Mouse (Mus musculus): ENCODE results near the gene Nkain2.

Nkain2 gene

DNA sequence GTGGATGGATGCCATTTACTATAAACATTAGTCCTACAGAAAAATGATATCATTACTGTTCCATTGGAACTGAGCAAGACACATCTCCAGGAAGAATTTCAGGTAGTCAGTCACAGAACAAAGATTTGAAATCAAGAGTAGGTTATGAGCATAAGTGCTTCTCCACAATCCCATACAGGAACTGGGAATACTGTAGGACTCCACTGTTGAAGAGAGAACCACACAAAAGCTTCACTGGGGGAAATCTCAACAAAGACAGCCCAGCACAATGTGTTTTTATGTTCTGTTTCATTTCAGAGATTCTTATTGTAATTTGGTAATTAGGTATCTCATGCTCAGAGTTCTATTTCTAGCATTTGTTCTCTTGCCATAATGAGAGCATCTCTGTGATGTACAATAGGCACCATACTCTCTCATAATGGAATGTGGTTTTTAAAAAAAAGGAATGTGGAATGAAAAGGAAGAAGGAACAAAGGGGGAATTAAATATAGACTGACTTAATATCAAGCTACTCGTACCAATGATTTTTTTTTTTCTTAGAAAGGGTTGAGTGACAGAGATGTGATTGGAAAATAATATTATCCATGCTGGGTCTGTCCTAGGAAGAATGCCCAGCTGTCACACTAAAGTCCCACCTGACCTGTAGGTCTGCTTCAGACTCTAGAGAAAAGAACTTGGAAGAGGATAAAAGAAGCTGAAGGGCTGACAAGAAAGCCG, 313.5 kb downstream of the Nkain2 start:
- DNase-seq = no peak

- DNase-seq = no peak
Measured at GRCm38 (mm10) chr10:32557673-32558072, 332.6 kb downstream of the Nkain2 start.

DNA sequence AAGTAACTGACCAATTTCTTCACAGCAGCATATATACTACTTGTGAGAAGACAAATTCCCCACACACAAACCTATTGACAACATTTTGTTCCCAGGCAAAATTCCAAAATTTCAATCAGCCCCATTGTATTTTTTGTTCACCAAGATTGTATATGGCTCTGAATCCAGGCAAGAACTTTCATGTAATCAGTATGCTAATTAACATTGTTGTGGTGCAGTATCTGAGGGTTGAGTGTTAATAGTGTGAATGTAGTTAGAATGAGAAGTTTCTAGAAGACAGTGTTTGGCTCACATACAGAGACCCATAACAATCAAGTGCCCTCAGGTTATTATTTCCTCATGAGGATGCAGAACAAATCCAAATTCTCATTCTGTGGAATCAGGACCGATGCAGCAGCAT, 354.2 kb downstream of the Nkain2 start:
- DNase-seq = no peak

GRCm38 (mm10) chr10:32510821-32511220, 379.4 kb downstream of the Nkain2 start:
- DNase-seq = no peak

DNA sequence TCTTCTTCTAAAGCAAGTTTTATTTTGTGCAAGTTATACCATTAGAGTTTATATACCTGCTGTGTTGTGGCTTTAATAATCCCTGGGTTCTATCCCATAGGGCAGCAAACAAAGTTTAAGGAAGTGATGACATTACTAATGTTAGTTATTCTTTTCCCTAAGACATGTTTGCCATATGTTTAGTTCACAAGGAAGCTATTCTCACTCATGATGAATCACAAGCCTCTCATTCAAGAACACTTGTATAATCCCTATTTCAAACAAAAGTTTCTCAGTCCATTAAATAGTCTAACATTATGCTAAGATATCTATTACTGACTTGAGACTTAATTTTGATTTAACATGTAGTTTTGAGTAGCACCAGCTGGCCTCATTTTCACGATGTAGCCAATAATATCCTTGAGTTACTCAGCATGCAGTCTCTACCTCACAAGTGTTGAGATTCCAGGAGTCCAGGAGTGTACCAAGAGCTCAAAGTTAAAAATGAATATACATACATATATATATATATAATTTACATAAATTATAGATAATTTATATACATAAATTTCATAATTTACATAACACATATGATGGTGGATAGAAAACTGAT, 395.6 kb downstream of the Nkain2 start:
- DNase-seq = no peak

DNA sequence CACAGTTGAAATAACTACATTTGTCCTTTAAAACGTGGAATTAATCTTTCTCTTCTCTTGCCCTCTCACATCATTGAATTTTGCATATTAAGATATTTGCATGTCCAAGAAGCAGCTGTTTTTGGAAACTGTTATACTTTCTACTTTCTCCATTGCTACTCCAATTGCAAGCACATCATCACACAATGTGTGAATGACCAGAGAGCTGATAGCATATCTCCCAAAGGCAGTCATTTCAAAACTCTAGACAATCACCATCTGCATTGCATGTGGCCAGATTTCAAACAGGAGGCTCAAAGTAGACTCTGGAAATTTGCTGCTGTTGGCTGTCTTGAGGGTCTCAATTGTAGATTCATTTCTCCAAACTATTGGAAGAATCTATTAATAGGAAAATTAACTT, 396.7 kb downstream of the Nkain2 start:
- DNase-seq = no peak

GRCm38 (mm10) chr10:32462726-32463125, 427.5 kb downstream of the Nkain2 start:
- DNase-seq = no peak

DNA sequence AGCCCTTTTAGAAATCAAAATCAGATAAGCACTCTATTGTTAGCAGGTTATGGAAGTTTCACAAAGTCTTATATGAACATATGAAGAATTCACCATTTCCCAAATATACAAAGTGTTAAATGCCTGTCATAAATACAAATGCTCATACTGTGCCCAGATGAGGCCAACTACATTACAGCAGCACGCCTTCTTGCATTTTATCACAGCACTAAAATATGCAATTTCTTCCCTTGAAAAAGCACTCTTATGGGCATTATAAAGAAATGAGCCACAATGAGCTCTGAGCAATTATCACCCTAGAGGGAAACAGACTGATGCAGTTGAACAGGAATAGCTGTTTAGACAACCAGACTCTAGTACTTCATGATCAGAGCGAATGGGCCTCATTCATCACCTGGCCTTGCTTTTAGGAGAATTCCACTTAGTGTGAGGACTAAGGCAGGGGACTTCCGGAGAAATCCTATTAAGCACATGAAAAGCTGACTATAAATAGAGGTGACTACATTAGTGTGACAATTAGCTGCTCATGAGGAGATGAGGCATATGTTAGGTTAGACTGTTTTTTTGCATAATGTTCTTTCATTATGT, 450.2 kb downstream of the Nkain2 start:
- no peak for DNase-seq

GRCm38 (mm10) chr10:32414228-32414627, 476.0 kb downstream of the Nkain2 start:
- no peak for DNase-seq

GRCm38 (mm10) chr10:32411331-32411730, 478.9 kb downstream of the Nkain2 start:
- no peak for DNase-seq

DNA sequence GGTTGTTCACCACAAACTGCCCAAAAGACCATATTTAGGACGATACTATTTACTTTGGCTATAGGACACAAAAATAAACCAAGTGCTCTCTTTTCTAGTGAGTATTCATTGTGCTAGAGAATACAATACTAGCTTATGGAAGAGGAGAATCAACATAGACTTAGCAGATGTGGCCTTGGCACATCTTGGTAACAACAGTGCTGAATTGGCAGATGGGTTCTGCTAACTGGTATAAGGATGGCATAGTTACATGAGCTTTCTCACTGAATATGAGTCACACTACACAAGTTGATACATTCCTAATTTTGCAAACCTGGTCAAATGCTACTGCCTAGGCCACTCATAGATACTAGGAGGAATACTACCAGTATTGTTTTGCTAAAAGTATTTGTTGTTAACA, 489.3 kb downstream of the Nkain2 start:
- no peak for DNase-seq

DNA sequence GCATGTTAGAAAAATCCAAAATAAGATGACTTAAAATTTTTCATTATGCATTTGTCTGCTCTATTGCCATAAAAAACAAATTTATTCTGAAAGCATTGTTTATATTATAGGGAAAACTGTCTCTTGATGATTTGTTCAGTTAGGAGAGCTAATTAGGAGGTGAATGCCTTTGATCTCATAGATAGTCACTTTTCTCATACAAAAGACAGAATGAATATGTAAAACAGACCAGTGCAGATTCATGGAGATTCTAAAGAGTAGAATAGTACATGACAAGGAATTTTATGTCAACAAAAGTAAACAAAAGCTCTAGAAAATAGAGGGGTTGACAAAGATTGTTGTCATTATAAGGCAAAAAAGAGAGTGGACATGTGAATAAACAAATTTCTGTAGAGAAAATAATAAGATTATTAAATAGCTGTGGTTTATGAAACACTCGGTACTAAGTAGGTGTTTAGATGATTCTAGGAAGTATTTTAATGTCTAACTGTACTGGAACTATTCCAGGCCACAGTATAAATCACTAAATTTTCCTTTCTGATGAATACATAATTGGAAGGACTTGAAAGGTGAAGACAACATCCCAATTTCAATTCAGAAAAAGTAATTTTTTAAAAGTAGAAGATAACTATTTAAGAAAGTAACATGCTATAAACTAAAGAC, 496.3 kb downstream of the Nkain2 start:
- DNase-seq = no peak

DNA sequence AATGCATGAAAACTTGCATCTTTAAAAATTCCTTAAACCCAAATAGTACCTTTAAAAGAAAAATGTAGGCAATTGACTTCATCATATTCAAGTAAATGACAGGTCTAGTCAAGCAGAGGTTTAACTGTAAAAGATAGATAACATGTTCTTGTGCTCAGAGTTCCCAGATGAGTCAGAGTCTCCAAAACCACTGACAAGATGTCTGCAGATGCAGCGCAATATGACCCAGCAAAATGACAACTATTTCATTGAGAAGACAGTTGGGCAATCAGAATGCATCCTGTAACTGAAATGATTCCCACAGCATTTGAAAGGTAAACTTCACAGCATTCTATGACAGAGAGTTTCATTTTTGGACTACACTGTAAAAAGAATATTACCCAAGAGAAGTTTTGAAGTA, 496.9 kb downstream of the Nkain2 start:
- DNase-seq = no peak

GRCm38 (mm10) chr10:32312754-32313153, 577.5 kb downstream of the Nkain2 start:
- DNase-seq = no peak

DNA sequence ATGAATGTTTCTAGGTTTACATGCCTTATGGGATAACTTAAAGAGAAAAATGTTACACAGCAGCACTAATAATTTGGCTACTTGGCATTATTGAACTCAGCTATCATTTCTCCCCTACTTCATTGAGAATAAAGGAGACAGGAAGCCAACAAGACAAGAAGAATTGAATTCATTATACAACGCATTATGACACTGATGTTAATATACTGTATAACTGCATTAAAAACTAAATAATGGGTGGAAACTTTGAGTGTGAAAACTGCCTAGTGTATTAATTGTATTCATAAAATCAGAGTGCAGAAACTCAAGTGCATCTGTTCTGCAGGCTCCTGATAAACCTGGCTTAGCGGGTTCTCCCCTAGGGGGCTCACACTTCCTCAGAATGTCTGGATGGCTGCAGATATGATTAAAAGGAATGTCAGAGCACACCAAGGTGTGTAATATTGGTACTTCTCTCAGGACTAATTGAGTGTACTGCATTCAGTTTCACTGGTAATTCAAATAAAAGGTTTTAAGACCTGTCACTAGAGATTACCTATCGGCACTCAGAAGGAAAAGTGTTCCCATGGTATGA, 589.2 kb downstream of the Nkain2 start:
- no peak for DNase-seq

DNA sequence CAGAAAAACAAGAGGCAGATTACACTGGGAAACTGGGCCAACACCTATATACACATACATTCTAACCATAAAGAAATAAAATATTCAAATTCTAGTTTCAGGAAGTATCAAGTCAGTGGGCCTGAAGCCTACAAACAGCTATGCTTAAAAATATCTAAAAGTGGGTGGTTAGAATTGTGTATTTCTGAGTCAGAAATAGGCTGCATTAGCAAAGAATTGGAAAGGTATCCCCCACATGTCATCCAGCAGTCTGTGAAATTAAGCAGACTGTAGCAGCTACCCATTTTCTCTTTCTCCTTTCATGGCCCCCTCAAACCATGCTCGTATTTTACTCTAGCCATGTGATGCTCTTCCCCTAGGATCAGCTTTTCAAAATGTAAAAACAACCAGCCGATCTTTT, 599.8 kb downstream of the Nkain2 start:
- no peak for DNase-seq

DNA sequence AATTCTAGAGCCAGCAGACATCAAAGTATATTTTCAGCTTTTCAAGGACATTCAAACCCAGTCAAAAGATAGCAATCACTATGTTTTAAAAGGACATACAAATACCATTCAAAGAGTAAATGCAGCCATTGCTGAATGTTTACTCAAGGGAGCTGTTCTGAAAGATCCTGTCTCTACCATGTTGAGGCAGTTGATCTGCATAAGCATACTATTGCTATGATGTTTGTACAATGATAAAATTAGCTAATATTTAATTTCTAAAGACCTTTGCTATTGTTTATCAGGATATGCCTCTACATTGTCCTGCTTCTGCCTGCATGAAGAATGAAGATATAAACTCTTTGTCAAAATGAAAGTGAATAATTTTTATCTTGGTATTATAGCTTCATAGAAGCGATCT, 606.6 kb downstream of the Nkain2 start:
- no peak for DNase-seq

GRCm38 (mm10) chr10:32243266-32243882, 646.9 kb downstream of the Nkain2 start:
- DNase-seq = no peak

DNA sequence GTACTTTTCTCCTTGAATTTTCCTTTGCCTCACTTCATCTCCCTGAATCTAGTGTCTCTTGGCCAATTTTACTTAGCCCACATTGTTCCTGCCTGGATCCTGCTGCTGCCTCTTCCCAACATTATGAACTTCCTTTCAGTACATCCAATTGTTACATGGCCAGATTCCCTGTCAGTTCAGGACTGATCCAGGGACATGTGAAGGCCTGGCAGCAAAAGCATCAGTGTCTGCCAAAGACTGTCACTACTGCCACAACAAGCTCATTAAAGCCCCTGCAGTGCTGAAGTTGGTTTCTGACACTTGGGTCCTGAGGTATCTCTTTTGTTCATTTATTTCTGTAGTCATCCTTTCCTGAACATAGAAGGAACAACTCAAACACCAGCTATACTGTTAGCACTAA, 649.1 kb downstream of the Nkain2 start:
- DNase-seq = no peak

- no peak for DNase-seq
Measured at GRCm38 (mm10) chr10:32182951-32183350, 707.3 kb downstream of the Nkain2 start.

DNA sequence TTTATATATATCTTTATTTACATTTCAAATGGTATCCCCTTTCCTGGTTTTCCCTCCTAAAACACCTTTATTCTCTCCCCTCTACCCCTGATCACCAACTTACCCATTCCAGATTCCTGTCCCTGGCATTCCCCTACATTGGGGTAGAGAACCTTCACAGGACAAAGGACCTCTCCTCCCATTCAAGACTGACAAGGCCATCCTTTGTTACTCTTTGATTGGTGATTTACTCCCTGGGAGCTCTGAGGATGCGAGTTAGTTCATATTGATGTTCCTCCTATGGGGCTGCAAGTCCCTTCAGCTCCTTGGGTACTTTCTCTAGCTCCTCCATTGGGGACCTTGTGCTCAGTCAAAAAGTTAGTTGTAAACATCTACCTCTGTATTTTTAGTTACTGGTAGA, 798.9 kb downstream of the Nkain2 start:
- DNase-seq = no peak

DNA sequence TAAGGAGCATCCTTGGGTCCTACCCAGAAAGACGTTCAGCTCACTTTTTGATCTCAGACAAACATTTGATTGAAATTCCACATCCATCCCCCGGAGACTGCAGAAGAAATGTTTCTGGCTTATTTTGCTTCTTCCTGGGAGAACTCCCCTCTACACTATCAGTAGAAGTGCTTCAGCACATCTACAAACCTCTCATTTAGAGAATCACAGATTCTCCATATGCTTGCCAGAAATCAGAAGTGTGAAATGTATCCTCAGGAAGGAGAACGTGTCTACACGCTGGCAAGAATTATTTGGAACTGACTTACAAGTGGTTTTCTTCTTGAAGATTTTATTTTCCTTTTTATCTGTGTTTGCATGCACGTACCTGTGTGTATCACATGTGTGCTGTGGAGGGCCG, 829.9 kb downstream of the Nkain2 start:
- no peak for DNase-seq

- DNase-seq = no peak
Measured at GRCm38 (mm10) chr10:32058251-32058650, 832.0 kb downstream of the Nkain2 start.

All from kidney, postnatal 14 days (tissue).